Mouse (Mus musculus) forebrain, postnatal 0 days (tissue): ENCODE measurements around the gene Ppm1l. TPM values are rescaled to one million over a fixed set of nuclear protein-coding genes. Genes with fewer than 3 reads are reported as not detected.
A peak's percentile ranks its signal among the peaks of the same experiment; 100 is the strongest.

Experiments used
- ATAC-seq: fragments of 200-750 bp; cut with Nextera tagmentation; 2 replicates; pipeline ENCODE4 v1.8.0; 2017; ENCODE audit warnings: mild to moderate bottlenecking, moderate library complexity
- DNase-seq: peaks from one replicate; pipeline ENCODE4 v3.0.0-alpha.2; 2015
- H3K27ac ChIP-seq: fragments of 300-500 bp; sonication (generic); 2 replicates; pipeline ENCODE4 v1.5.1; 2014; ENCODE audit warnings: low read depth, mild to moderate bottlenecking, antibody characterized with exemption, low read length, moderate library complexity, mixed read lengths
- H3K27me3 ChIP-seq: fragments of 300-500 bp; sonication (generic); 2 replicates; pipeline ENCODE4 v1.6.1; 2014; ENCODE audit warnings: mild to moderate bottlenecking, low read length, mixed read lengths; ENCODE audit not compliant: insufficient read depth
- H3K36me3 ChIP-seq: fragments of 300-500 bp; sonication (generic); 2 replicates; pipeline ENCODE4 v1.6.1; 2014; ENCODE audit warnings: mild to moderate bottlenecking, moderate library complexity; ENCODE audit not compliant: insufficient read depth
- H3K4me1 ChIP-seq: fragments of 300-500 bp; sonication (generic); 2 replicates; pipeline ENCODE4 v1.6.1; 2014; ENCODE audit warnings: antibody characterized with exemption; ENCODE audit not compliant: insufficient read depth
- H3K4me2 ChIP-seq: fragments of 300-500 bp; sonication (generic); 2 replicates; pipeline ENCODE4 v1.6.1; 2014; ENCODE audit warnings: low read depth, mild to moderate bottlenecking, moderate library complexity
- H3K4me3 ChIP-seq: fragments of 300-500 bp; sonication (generic); 2 replicates; pipeline ENCODE4 v1.5.1; 2014; ENCODE audit warnings: low read depth, low read length, mixed read lengths
- H3K9ac ChIP-seq: fragments of 300-500 bp; sonication (generic); 2 replicates; pipeline ENCODE4 v1.6.1; 2014; ENCODE audit warnings: mild to moderate bottlenecking
- H3K9me3 ChIP-seq: fragments of 300-500 bp; sonication (generic); 2 replicates; pipeline ENCODE4 v1.6.1; 2016; ENCODE audit warnings: low read length
- CTCF ChIP-seq: sonication (generic); IDR thresholded peaks from 2 replicates; pipeline ENCODE4 v1.5.1; 2016; ENCODE audit warnings: antibody characterized with exemption, control low read depth, low read depth
- WGBS: fragments of 180-500 bp; shearing (Covaris S2); extraction: QIAGEN DNeasy Blood & Tissue Kit; methylation state at CpG from one replicate; pipeline ENCODE4 v1.1.7; 2014; 5-methylcytosine and 5-hydroxymethylcytosine counted together
- polyA plus RNA-seq: library from polyadenylated mRNA; unstranded; fragments of >200 nt; fragmentation: Nextera tagmentation; extraction: Ambion mirVana; gene quantifications from 2 replicates; pipeline ENCODE4 v1.2.1, GENCODE M21; 2015
- total RNA-seq: library from RNA; depleted of rRNA; stranded (reverse); fragments of >200 nt; gene quantifications from 2 replicates; pipeline ENCODE4 v1.2.3, GENCODE M21; 2014

Ppm1l gene
- total and polyA plus RNA-seq, 2 experiments from 2014 or later = 19.2 to 27.6 TPM

DNA sequence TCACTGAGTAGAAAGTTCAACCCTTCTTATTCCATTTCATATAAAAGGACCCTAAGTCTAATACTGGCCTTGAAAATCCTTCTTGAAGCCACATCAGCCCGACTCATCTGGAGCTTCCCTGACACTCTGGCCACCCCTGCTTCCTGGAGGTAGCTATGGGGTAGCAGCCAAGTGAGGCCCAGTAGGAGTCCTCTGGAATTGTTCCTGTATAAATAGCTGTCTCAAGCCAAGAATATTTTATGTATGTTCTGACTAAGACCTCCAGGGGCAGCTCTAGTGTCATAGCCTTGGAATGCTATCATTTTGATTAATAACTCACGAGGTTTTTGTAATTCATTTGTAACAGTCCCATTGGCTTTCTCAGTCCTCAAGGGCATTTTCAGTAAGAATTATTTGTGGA, 169.1 kb downstream of the Ppm1l start:
- Histone ChIP-seq H3K36me3 (no peaks in the 10 kb centered on the region), H3K4me3 (no peak overlapping the region), H3K9me3 (no peaks in the 10 kb centered on the region), H3K27me3 (no peaks in the 10 kb centered on the region), H3K27ac (no peak overlapping the region), H3K4me1 (0 out of 2 replicates have a peak, but pooled peaks cover 4% of the 10 kb centered on the region), H3K9ac (no peak overlapping the region), H3K4me2 (no peak overlapping the region)
- no peak for ATAC-seq
- 69% methylated on average over 2 of the region's 2 CpGs for WGBS
- TF ChIP-seq CTCF = no peak
- no peak for DNase-seq

DNA sequence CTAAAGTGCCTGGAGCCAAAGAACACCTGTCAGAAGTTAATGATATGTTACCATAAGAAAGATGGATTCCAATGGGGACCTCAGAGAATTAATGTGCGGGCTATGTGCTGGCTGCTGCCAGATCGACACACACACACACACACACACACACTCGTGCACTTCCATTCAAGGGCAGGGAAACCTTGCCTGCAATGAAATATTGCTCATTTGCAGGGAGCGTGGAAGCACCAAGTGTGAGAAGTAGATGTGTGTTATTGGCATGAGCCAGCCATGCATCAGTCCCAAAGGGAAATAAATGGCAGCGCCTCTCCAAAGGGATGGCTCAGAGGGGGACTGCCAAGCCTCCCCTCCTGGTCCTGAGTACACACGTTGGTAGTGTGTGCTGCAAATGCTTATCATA, 170.8 kb downstream of the Ppm1l start:
- no peak overlapping the region for H3K4me2 ChIP-seq
- DNase-seq (no peak), ATAC-seq (no peak)
- WGBS = 74% methylated on average over 6 of the region's 6 CpGs
- no peak overlapping the region for H3K27ac ChIP-seq
- no peaks in the 10 kb centered on the region for H3K9me3 ChIP-seq
- no peaks in the 10 kb centered on the region for H3K27me3 ChIP-seq
- no peak for TF ChIP-seq CTCF
- no peaks in the 10 kb centered on the region for H3K36me3 ChIP-seq
- H3K4me3 ChIP-seq = no peak overlapping the region
- H3K9ac ChIP-seq = no peak overlapping the region
- H3K4me1 ChIP-seq = 0 out of 2 replicates have a peak, but pooled peaks cover 4% of the 10 kb centered on the region

DNA sequence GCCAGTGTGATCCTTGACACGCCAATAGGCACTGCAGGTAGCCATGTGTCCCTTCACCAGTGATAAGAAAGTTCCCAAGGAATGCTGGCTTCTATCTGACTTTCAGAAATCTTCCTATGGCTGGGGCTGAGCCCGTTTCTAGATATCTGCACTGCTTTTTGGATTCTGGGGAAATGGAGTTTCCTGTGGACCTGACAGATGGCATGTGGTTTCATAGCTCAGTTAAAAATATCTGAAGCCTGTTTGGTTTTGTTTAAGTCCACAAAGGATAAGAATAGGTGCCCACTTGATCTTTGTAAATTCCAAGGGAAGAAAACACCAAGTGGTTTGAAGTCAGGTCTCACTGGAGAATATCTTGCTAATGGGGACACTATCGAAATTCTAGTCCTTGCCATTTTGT, 173.0 kb downstream of the Ppm1l start:
- Histone ChIP-seq H3K9me3 (no peaks in the 10 kb centered on the region), H3K9ac (no peak overlapping the region), H3K4me2 (no peak overlapping the region), H3K4me1 (peaks cover 9% of the 10 kb centered on the region; the same call in 1 of the 2 replicates), H3K27ac (no peak overlapping the region), H3K36me3 (no peaks in the 10 kb centered on the region), H3K4me3 (no peak overlapping the region), H3K27me3 (no peaks in the 10 kb centered on the region)
- WGBS = 77% methylated on average over 3 of the region's 3 CpGs
- ATAC-seq = no peak
- no peak for TF ChIP-seq CTCF
- DNase-seq = no peak

DNA sequence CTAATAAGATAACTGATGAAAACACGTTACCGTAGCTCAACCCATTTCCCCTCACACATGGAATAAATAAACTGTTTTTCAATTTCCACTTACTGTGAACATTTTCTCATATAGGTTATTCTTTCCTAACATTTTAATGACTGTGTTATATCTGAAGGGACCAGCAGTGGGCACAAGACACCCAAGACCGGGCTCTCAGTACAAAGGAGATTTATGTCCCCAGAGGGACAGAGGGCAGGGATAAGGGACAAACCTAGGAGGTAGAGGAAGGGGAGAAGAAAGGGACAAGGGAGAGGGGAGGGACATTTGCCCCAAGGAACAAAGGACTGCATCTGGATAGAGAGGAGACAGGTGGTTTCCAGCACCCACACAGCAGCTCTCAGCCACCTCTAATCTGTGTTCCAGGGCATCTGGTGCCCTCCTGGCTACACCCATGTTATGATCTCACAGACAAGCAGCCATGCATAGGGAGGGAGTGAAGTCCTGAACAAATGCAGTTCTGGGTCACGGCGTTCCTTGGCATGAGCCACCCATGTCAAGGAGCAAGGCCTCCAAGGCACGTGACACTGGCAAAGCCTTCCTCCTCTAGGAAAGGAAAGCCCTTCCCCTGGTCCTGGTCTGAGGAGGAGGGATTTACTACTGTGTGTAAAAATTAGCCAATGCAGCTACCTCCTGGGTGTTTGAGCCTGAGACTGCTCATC, 174.5 kb downstream of the Ppm1l start:
- ATAC-seq = no peak
- no peaks in the 10 kb centered on the region for H3K9me3 ChIP-seq
- H3K4me2 ChIP-seq = no peak overlapping the region
- H3K4me3 ChIP-seq = no peak overlapping the region
- DNase-seq = no peak
- H3K27ac ChIP-seq = no peak overlapping the region
- TF ChIP-seq CTCF = 0 out of 2 replicates have a peak, but pooled peaks have one; percentile 9
- peaks cover 17% of the 10 kb centered on the region; the same call in 1 of the 2 replicates for H3K4me1 ChIP-seq
- H3K36me3 ChIP-seq = no peaks in the 10 kb centered on the region
- 78% methylated on average over 6 of the region's 6 CpGs for WGBS
- H3K27me3 ChIP-seq = no peaks in the 10 kb centered on the region
- H3K9ac ChIP-seq = no peak overlapping the region

DNA sequence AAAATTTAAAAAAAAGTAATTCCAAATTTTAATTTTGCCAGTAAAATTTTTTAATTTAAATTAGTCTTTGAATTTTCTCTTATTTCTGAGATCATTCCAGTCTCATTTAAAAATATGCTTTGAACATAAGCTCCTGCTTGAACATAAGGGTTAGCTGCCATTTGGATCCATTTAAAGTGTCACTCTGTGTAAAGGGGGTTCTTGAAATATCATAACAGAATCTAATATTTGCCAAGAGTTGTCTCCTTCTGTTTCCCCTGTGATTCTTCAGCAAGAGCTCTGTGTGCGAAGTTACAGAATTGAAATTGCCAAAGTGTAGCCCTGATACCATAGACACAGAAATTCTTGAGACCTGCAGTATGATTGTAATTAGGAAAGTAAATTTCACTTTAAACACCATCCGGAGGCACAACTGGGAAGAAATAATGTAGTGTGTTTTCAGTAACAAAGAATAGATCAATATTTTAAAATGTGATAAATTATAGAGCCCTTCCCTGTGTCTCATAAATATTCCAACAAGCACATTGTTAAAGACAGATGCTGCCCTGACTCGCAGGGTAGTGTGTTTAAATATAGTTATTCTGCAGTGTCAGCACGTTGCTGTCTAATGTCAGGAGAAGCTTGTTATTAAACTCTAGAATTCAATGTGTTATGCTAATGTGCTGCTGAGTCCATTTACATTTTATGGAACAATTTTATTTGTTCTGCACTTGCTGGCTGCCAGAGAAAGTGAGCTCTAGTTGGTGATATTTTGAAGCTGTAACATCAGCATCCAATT, 177.8 kb downstream of the Ppm1l start:
- Histone ChIP-seq H3K4me3 (no peak overlapping the region), H3K27me3 (no peaks in the 10 kb centered on the region), H3K4me1 (peaks cover 17% of the 10 kb centered on the region; the same call in 1 of the 2 replicates), H3K9ac (no peak overlapping the region), H3K36me3 (no peaks in the 10 kb centered on the region), H3K9me3 (no peaks in the 10 kb centered on the region), H3K4me2 (no peak overlapping the region), H3K27ac (no peak overlapping the region; the same call in 1 of the 2 replicates)
- TF ChIP-seq CTCF = no peak
- ATAC-seq = peak; percentile 83
- 26% methylated on average over 4 of the region's 4 CpGs for WGBS
- peak; percentile 49 for DNase-seq

DNA sequence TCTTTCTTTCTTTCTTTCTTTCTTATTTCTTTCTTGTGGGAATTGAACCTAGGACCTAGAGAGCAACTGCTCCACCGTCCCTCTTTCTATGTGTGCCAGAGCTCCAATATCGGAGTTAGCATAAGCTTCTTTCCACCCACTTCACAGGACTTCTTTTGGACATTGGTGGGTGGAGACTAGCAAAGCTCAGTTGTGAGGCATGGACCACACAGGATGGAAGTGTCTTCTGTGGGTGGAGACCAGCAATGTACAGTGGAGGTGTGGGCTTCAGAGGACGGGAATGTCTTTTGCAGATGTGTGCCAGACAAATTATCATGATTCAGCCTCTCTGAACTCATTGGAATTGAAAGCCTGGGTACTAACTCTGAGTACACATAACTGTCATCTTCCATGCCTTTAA, 180.5 kb downstream of the Ppm1l start:
- Histone ChIP-seq H3K9ac (no peak overlapping the region), H3K36me3 (no peaks in the 10 kb centered on the region), H3K4me2 (no peak overlapping the region), H3K9me3 (no peaks in the 10 kb centered on the region), H3K4me1 (peaks cover 17% of the 10 kb centered on the region; the same call in 1 of the 2 replicates), H3K4me3 (no peak overlapping the region), H3K27me3 (no peaks in the 10 kb centered on the region), H3K27ac (no peak overlapping the region)
- WGBS = 93% methylated on average over 3 of the region's 3 CpGs
- no peak for ATAC-seq
- TF ChIP-seq CTCF = no peak
- DNase-seq = no peak

DNA sequence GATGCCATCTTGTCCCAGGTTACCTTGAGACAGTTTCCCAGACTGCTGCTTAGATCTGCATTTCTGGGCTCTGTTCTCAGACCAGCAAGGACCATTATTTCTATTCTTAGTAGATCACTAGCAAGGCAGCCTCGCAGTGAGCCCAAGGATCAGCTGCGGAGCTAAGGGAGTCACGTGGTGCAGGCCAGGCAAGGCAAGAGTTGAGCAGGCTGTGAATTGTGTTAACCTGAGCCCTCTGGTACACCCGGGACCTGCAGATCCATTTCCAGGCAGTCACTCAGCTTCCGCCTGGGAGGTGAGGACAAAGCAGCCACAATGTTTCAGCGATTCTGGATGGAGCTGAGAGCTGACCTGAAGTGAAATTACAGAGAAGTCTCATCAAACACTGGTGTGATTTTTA, 185.3 kb downstream of the Ppm1l start:
- Histone ChIP-seq H3K9me3 (no peaks in the 10 kb centered on the region), H3K36me3 (no peaks in the 10 kb centered on the region), H3K27ac (no peak overlapping the region; the same call in 1 of the 2 replicates), H3K4me2 (no peak overlapping the region), H3K27me3 (no peaks in the 10 kb centered on the region), H3K9ac (no peak overlapping the region), H3K4me3 (no peak overlapping the region), H3K4me1 (0 out of 2 replicates have a peak, but pooled peaks cover 4% of the 10 kb centered on the region)
- DNase-seq (no peak), ATAC-seq (peak; percentile 69; the same call in 1 of the 2 replicates)
- TF ChIP-seq CTCF = no peak
- 18% methylated on average over 6 of the region's 6 CpGs for WGBS
